Mouse (Mus musculus): ENCODE measurements at regions not wholly inside any gene's neighbourhood (a gene's known extent, or its start where the extent isn't known, plus 50 kb on each side); places are given as distances from the start of the nearest gene placed in this dataset.

DNA sequence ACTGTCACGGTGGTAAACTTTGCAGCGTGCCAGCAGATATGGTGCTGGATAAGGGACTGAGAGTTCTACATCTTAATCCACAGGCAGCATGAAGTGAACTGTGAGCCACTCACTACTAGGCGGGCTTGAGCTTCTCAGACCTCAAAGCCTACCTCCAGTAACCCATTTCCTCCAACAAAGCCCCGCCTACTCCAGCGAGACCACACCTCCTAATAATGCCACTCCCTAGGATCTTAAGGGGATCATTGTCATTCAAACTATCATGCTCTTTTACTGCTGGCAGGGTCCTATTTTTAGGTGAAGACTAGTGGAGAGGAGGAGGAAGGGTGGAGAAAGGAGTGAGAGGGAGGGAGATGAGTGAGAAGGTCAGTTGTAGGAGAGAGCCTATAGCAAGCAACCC, 122.0 kb downstream of the Mycn start:
- DNase-seq (ENCODE audit: low spot score in 2 of 2): no peak

DNA sequence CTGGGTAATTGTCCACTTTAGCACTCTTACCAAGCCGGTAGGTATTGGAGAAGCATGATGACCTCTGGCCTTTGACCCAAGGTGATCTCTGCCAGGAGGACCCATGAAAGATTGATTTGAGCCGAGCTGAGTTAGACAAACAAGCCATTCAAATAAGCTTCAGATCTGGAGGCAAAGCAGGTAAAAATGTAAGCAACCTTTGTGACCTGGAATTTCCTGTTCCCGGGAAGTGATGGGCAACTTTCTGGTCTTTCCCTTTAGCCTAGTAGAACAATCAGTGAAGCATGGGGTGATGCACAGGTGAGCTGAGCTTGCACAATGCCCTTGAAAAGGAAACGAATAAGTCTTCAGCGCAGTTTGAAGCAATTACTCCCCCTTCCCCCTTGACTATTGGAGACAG, 127.0 kb downstream of the Mycn start:
- DNase-seq (ENCODE audit: low spot score in 2 of 2): no peak

DNA sequence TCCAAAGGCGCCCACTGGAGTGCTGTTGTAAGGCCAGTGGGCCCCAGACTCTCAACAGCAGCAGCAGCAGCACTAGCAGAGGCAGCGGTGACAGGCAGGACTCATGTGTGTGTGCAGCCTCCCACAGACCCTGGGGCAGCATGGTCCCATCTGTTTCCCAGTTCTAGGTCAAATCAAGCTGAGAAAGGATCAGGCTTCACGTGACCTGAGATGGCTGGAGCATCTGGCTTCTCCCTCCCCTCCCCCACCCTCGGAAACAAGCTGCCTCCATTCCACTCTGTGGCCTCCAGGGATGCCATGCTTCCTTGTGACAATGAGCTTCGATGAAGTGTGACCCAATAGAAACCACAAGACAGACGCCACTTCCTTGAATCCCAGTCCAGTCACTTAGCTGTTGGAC, 128.8 kb downstream of the Mycn start:
- DNase-seq (ENCODE audit: low spot score in 2 of 2): no peak

DNA sequence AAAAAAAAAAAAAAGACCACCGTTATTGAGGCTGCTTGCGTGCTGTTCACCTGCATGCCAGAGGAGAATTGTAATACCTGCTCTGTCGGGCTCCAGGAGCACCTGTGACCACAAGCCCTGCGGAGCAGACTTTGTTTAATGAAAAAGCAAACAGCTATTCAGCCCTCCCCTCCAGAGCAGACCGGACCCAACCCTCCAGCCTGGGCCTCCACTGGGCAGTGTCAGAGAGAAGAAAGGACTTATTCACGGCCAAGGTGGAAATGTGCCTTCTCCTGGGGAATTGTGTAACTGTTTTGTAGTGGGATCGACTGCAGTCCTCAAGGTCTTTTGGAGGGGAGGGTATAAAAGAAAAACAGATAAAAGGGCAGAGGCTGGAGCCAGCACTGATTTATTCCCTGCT, 130.8 kb downstream of the Mycn start:
- DNase-seq (ENCODE audit: low spot score in 2 of 2): no peak

DNA sequence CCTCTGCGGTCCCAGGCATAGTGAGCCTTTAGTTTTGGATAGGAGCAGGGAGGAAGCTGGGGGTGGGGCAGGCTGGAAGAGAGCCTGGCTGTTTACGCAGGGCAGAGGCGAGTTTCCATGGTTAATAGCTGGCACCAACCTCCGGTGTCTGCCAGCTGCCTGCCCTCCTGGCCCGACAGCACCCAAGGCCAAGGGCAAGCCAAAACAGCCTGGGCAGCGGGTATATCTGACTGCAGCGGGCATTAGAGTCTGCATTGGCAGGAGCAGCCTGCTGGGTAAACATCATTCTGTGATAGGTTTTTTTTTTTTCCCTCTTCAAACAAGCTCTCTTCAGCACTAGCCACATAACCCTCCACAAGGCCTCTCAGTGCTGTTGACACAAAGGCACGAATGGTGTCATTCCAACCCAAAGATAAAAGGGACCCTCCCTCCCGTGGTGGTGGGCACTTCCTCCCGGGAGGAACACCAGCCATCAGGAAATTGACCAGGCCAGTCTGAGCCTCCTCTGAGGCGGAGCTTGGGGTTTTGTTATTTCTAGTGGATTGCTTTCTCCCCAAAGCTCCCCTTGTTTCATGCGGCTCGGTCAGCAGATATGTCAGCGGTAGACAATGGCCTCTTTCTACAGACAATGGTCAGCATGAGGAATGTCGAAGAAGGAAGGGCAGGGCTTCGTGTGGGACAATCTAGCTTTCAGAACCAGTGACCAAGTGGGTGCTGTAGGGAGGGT, 131.4 kb downstream of the Mycn start:
- no peak for DNase-seq (ENCODE audit: low spot score in 2 of 2)

DNA sequence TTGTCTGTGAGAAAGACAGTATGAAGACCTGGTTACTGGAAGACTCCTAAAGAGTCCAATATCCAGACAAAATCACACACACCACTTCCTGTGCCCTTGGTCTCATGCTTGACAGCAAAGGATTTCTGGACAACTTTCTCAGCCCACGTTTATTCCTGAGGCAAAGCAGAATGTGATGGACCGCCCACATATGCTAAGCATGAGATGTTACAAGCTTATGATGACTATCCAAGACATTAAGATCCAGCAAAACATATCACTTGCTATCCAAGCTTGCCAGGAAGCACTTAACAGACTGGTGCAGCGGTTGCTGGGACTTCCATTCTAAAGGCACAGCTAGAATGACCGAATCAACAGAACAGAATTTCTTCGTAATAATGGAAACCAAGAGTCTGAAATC, 133.6 kb downstream of the Mycn start:
- DNase-seq (ENCODE audit: low spot score in 2 of 2): no peak

DNA sequence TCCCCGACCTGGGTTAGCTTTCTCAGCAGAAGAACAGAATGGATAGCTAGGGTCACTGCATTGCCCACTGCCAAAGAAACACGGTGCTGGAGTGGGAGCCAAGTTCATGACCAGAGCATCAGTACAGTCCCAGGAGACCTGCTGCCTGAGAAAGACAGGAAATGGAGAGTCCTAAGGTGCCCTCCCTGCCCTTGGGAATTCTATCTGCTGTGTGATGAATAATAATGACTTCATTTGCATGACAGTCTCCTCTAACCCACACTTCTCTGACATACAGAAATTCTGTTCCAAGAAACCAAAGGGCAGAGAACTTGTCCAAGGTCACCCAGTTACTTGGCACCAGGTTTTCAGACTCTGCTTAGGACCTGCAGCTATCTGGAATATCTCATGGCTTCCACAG, 138.1 kb downstream of the Mycn start:
- DNase-seq (ENCODE audit: low spot score in 2 of 2): no peak

DNA sequence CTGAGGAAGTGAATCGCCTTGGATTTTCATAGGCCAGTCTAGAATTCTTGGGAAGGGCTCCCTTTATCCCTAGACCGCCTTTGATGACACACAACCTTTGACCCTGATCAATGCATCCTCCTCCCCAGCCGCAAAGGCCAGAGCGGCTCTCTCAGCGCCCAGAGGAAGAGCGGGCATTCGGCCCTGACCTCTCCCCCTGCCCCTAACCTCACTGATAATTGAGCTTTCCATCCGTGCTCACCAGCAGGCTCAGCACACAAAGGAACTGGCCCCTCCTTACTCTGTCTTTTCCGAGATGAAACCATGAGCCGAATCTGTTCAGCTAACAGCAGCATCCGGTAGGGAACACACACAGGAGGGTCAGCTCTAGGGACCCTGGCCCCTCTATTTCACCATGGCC, 139.3 kb downstream of the Mycn start:
- DNase-seq (ENCODE audit: low spot score in 2 of 2): no peak

DNA sequence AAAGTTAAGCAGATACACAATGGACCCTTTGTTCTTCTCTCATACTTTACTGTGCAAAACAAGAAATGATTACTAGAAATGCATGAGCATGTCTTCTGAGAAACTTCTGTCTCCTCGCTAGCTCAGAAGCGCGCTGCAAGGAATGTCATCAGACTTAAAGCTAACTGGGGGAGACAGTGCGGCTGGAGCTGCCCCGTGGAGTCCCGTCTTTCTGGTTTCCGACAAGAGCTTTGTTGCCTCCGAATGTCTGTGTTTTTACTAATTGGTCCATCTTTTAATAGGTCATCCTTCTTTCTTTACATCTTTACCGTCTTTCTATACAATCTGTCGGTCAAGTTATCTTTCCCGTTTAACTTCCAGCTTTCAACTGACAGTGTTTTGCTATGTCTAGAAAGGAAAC, 140.0 kb downstream of the Mycn start:
- no peak for DNase-seq (ENCODE audit: low spot score in 2 of 2)

DNA sequence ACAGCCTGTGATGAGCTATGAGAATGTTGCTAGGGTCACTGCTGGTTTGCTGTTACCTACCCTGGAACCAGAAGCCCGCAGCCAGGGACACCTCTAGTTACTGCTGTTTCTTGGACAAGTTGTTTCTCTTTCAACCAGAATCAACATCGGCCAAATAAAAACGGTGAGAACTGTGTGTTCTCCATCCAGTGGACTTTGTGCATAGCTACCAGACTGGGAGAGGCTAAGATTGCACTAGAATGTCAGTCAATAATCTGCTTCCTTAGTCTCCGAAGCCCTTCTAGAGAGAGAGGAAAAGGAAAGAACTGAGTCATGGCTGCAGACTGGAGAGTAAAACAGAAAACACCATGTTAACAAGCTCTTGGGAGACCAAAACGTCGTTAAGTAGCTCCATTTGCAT, 141.6 kb downstream of the Mycn start:
- DNase-seq (ENCODE audit: low spot score in 2 of 2): no peak

DNA sequence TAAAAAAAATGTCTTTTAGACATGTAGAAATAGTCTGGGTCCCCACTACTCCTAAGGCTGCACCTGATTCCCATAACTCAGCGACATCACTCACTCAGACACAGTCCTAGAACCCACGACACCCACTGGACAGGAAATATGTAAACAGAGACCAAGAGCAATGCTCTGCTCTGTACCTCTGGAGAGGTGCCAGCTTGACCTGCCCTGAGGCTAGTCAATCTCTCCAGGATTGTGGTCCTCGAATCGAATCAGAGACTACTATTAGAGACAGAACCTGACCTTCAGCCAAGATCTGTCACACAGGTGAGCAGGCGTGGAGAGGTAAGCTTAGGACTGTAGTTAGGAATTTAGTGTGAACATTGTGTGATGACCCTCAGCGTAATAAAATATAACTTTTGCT, 152.7 kb downstream of the Mycn start:
- no peak for DNase-seq (ENCODE audit: low spot score in 2 of 2)

DNA sequence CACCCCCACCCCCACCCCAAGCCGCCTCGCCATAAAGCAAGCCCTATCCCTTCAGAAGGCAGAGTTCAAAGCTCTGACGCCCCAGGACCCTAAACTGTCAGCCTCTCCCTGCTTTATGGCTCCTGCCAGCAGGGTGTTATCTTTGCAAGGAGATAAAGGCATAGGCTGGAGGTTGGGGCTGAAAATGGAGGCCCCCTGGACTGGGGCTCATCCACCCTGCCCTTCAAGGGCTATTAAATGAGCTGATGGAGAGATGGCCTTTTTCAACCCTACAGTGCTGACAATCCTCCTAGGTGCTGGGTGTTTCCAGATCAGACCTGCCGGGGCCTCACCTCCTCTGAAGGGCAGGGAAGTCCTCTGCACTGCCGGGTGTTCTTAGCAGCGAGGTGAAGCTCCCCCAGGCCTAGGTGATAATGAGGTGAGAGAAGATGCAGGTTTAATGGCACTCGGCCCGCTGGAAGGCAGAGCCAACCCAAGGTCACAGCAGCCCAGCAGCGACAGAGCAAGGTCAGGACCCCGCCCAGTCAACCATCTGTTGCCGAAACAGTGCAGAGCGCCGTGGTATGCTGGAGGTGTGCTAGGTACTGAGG, 153.4 kb downstream of the Mycn start:
- DNase-seq (ENCODE audit: low spot score in 2 of 2): no peak

DNA sequence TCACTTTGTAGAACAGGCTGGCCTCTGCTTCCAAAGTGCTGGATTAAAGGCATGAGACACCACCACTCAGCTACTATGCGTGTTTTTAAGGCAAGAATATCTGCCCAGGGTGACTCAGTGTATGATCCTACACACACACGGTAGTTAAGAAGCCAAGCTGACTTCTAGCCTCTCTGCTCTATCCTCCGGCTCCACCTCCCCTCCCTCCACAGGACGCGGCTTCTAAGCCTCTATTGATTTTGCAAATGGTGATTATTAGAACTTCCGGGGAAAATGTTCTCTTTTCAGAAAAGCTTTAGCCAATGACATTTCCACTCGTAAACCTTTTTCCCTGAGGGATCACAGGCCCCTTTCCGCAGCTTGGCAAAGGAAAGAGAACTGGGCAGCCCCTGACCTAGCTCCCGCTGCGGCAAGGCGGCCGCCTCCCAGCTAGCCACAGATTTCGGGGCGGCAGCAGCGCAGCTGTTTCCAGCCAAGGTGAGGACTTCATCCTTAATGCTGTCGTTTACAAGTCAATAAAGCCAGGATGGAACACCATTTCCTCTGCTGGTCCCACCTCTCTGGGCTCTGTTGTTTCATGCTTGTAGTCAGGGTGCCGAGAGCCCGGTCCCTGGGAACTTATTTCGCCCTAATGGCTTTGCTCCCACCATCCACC, 154.0 kb downstream of the Mycn start:
- DNase-seq (ENCODE audit: low spot score in 2 of 2): no peak

DNA sequence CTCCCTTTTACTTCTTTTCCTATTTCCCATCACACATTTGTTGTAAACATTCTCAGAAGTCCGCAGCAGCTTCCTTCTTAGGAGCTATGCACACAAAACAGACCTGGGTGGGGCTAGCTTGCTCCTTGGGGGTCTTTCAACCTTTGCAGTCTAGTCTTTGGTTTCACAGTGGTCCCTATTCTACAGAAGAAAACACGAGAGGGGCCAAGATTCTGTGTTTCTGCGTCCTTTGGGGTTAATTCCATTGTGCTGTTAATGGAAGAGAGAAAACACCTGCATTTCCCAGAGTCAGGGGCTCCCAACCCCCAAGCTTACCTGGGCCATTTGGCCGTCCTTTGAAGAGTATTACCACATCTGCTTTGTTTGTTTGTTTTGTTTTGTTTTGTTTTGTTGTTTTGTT, 154.6 kb downstream of the Mycn start:
- no peak for DNase-seq (ENCODE audit: low spot score in 2 of 2)

DNA sequence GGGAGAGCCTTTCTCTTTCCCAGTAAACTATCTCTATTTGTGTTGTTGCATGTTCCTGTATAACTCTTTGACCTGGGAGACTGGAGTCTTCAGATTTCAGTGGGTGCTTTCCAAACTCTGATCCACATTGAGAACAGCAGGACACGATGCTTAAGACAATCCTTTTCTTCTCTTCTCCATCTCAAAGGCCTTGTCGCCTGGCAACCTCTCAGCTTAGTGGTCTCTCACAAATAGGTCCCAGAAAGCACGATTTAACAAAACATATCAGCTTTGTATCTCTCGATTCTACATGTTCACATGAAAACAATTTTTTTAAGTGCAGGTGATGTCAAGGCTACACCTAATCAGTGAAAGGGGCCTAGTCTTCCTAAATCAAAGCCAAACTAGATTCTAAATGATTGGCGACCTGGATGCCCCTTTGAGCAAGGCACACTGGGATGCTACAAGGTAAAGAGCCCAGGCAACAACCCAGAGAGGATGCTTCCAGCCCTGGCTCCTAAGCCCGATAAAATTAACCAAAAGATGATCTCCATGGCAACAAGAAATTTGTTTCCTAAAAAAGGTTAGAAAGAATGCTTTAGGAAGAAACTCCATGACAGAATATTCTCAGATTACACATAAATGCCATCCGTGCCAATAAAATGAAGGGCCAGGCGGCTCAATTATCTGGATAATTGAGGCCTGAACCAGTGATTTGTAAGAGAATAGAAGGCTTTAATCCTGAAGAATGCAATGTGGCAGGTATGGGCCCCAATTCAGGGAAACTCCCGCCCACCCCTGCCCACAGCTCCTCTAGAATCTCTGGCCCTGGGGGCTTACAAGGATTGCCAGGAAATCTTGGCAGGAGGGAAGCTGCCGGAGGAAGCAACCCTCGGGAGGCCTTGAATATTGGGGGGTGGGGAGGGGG, 157.8 kb downstream of the Mycn start:
- no peak for DNase-seq (ENCODE audit: low spot score in 2 of 2)

DNA sequence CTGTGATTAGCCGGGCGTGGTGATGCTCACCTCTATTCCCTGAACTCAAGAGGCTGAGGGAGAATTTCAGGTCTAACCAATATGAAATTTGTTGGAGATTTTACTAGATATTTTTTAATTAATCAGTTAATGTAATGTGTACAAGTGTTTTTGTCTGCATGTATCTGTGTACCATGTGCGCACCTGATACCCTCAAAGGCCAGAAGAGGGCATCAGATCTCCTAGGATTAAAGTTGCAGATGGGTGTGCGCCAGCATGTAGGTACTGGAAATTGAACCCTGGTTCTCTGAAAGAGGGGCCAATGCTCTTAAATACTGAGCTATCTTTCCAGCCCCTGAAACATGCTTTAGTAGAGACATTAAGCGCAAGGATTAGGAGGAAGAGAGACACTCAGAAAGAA, 160.2 kb downstream of the Mycn start:
- DNase-seq (ENCODE audit: low spot score in 2 of 2): no peak

DNA sequence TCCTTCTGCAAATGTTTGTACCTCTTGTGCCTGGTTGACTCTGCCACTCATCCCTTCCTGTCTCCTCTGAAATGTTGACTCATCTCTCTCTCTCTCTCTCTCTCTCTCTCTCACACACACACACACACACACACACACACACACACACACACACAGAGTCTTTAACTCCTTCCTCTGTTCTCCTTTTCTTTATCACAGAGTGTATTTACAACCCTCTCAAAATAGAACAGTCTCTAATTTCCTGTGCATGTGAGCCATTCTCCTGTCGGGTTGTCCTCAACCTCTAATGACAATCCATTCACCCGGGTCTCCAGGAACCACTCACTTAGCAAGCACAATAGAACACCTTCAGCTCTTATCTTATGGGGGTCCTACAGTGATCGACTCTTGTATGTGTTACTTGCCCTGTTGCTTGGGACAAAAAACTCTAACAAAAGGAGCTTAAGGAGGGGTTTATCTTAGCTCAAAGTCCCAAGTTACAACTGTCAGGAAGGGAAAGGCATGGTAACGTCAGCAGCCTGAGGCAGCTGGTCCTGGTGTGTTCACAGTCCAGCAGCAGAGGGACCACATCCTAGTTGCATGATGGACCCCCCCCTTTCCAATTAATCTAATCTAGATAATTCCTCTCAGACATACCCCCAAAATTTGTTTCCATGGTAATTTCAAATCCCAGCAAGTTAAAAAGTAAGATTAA, 163.0 kb downstream of the Mycn start:
- no peak for DNase-seq (ENCODE audit: low spot score in 2 of 2)

DNA sequence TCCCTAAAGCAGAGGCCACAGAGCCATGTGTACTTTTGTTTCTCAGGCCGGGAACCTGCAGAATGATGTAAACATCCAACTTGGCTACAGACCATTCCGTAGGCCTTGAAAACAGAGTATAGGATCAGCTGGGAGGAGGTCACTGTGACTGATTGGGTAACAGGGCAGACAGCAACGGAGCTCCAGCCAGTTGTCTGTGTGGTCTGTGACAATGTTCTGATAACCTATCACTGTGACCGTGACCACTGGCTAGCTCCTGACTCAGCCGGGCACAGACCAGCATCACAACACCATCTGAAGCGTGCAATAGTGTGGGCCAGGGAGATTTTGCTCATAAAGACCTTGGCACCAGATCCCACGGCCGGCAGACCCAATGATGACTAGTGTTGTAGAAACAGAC, 164.3 kb downstream of the Mycn start:
- no peak for DNase-seq (ENCODE audit: low spot score in 2 of 2)

DNA sequence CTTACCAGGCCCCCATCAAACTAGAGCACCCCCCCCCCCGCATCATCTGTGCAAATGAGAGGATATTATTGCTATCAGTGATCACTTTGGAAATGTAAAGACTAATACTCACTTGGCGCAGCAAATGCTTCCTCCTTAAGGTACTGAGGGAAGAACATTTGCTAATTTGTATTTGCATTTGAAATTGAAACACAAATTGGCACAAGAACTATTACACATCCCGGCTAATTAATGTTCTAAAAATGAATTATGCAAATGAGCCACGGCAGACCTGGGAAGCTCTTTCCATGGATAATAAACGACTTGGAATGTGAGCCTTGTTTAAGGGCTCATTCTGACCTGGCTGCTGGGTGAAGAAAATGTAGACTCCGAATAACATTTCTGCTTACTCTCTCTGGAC, 164.9 kb downstream of the Mycn start:
- no peak for DNase-seq (ENCODE audit: low spot score in 2 of 2)

DNA sequence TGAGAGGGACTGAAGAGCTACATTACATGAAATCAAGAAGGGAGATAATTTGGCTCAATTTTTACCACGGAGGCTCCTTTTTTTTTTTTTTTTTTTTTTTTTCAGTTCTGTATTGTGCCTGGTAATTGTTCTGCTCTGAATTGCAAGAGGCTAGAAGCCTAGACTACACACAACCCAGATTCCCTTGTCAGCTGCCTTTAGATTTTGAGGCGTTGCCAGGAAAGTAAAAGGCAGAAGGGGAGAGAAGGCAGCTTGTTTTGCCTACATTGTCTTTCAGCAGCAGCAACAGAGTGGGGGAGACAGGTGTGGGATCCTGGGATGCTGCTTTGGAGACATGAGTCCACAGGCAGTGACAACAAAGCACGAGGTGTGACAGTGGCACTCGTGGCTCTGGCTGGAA, 170.7 kb downstream of the Mycn start:
- no peak for DNase-seq (ENCODE audit: low spot score in 2 of 2)

DNA sequence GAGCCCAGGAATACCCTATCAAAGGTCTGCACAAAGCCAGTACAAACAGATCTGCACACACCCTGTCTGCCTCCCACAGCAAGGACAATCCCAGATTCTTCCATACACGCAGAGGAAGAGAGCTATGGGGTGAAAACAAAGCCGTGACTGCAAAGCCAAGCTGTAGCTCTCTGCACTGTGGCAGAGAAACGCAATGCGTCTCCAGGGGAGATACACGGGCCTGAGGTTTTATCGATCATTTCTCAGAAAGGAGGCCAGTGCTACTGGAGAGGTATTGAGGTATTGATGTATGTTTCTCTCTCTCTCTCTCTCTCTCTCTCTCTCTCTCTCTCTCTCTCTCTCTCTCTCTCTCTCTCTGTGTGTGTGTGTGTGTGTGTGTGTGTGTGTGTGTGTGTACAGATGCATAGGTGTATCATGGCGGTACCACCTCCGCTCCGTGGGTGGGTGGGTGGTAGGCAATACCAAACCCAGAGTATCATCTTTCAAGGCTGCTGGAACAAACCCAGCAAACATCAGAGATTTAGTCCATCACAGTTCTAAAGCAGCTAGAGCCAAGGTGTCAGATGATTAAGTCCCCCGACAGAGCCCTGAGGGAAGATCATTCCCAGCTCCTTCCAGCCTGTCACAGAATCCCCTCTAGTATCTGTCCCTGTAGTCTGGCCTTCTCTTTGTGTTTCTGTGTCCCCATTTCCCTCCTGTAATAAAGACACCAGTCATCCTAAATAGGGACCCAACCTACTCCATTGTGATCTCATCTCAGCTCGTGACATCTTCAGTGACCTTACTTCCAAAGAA, 175.0 kb downstream of the Mycn start:
- no peak for DNase-seq (ENCODE audit: low spot score in 2 of 2)
